Mouse (Mus musculus) midbrain, embryonic 11.5 days (tissue): ENCODE data around the gene Arhgap22. TPM values are rescaled to one million over a fixed set of nuclear protein-coding genes. Genes with fewer than 3 reads are reported as not detected.

Experiments used
- ATAC-seq: fragments of 200-750 bp; cut with Nextera tagmentation; 2 replicates; pipeline ENCODE4 v1.8.0; 2017; ENCODE audit warnings: moderate TSS enrichment, moderate library complexity; ENCODE audit not compliant: low FRiP score
- DNase-seq: peaks from one replicate; pipeline ENCODE4 v3.0.0; 2015; ENCODE audit warnings: low spot score; ENCODE audit errors: missing footprints
- H3K27ac ChIP-seq: fragments of 300-500 bp; sonication (generic); 2 replicates; pipeline ENCODE4 v1.5.1; 2014; ENCODE audit warnings: low read depth, low read length
- H3K27me3 ChIP-seq: fragments of 300-500 bp; sonication (generic); 2 replicates; pipeline ENCODE4 v1.6.1; 2014; ENCODE audit warnings: mild to moderate bottlenecking, low read length, moderate library complexity, mixed read lengths; ENCODE audit not compliant: control insufficient read depth, insufficient read depth
- H3K36me3 ChIP-seq: fragments of 300-500 bp; sonication (generic); 2 replicates; pipeline ENCODE4 v1.6.1; 2014; ENCODE audit warnings: mild to moderate bottlenecking, low read length, moderate library complexity, mixed read lengths; ENCODE audit not compliant: control insufficient read depth, insufficient read depth
- H3K4me1 ChIP-seq: fragments of 300-500 bp; sonication (generic); 2 replicates; pipeline ENCODE4 v1.6.1; 2014; ENCODE audit warnings: low read length; ENCODE audit not compliant: control insufficient read depth, insufficient read depth
- H3K4me2 ChIP-seq: fragments of 300-500 bp; sonication (generic); 2 replicates; pipeline ENCODE4 v1.6.1; 2014; ENCODE audit warnings: mild to moderate bottlenecking, moderate library complexity
- H3K4me3 ChIP-seq: fragments of 300-500 bp; sonication (generic); 2 replicates; pipeline ENCODE4 v1.5.1; 2014; ENCODE audit warnings: low read depth, low read length
- H3K9ac ChIP-seq: fragments of 300-500 bp; sonication (generic); 2 replicates; pipeline ENCODE4 v1.6.1; 2014; ENCODE audit warnings: low read length
- H3K9me3 ChIP-seq: fragments of 300-500 bp; sonication (generic); 2 replicates; pipeline ENCODE4 v1.6.1; 2016; ENCODE audit warnings: low read length; ENCODE audit not compliant: control insufficient read depth
- WGBS: fragments of 180-500 bp; shearing (Covaris S2); extraction: QIAGEN DNeasy Blood & Tissue Kit; methylation state at CpG from one replicate; pipeline ENCODE4 v1.1.7; 2014; 5-methylcytosine and 5-hydroxymethylcytosine counted together
- polyA plus RNA-seq: library from polyadenylated mRNA; unstranded; fragments of >200 nt; fragmentation: Nextera tagmentation; extraction: Ambion mirVana; gene quantifications from 2 replicates; pipeline ENCODE4 v1.2.1, GENCODE M21; 2014

Arhgap22 gene
- polyA plus RNA-seq, 1 experiment from 2014 or later, result 1.5 TPM

DNA sequence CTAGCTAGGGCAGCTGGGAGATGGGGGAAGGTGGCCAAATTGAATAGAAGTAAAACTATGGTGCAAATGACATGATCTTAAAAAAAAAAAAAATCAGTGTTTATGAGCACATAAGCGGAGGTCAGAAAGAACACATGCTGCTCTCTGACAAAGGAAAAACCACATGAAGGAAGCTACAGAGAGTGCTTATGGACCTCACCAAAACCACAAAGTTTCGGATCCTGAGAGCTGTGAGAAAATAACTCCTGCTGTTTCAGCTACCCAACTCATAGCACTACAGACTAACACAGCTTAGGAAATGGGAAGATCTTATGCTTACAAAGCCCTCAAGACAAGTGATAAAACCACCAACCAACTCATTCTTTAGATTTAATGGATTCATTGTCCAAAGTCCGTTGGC lies 186.2 kb downstream of the Arhgap22 start:
- WGBS, result 83% methylated on average over 3 of the region's 3 CpGs
- no peaks in the 10 kb centered on the region for H3K27me3 ChIP-seq
- H3K4me1 ChIP-seq, result no peaks in the 10 kb centered on the region
- H3K9me3 ChIP-seq, result no peaks in the 10 kb centered on the region
- ATAC-seq (no peak), DNase-seq (peak; percentile 54)
- no peak overlapping the region for H3K27ac ChIP-seq
- no peak overlapping the region for H3K9ac ChIP-seq
- no peaks in the 10 kb centered on the region for H3K36me3 ChIP-seq
- H3K4me3 ChIP-seq, result no peak overlapping the region
- no peak overlapping the region for H3K4me2 ChIP-seq

DNA sequence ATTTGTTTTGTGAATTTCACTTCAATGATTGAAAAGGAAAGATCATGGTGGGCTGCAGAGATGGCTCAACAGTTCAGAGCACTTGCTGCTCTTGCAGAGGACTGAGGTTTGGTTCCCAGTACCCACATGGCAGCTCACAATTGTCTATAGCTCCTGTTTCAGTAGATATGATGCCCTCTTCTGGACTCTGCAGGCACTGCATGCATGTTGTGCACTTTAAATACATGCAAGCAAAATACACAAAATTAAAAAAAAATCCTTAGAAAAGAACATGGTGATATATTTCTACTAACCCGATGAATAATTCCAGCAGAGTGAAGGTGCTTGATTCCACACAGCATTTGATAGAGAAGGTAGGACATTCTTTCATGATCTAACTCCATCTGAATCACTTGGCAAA lies 188.5 kb downstream of the Arhgap22 start:
- Histone ChIP-seq H3K27me3 (no peaks in the 10 kb centered on the region), H3K36me3 (no peaks in the 10 kb centered on the region), H3K4me1 (no peaks in the 10 kb centered on the region), H3K4me2 (no peak overlapping the region), H3K9ac (no peak overlapping the region), H3K27ac (no peak overlapping the region), H3K4me3 (no peak overlapping the region), H3K9me3 (no peaks in the 10 kb centered on the region)
- peak; percentile 76 for DNase-seq
- ATAC-seq, result no peak
- WGBS, result 96% methylated on average over 1 of the region's 1 CpGs

DNA sequence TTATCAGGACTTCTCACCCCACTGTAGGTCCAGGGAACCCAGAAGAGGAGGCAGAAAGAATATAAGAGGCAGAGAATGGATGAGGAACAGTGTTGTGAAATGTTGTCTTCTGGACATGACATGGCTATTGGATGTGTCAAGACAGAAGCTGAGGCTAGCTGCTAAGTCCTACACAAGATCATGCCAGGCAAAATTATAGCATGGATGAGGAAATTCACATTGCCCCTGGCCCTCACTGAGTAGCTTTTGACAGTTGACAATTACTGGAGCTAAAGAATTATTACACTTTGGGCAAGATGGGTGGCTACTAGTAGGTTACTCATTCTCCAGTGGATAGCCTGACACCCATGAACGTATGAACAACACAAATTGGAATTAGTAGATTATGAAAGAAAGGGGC lies 201.9 kb downstream of the Arhgap22 start:
- DNase-seq (no peak), ATAC-seq (no peak)
- H3K4me3 ChIP-seq, result no peak overlapping the region
- no peaks in the 10 kb centered on the region for H3K4me1 ChIP-seq
- no peak overlapping the region for H3K9ac ChIP-seq
- no peaks in the 10 kb centered on the region for H3K36me3 ChIP-seq
- no peak overlapping the region for H3K27ac ChIP-seq
- WGBS, result 84% methylated on average over 1 of the region's 1 CpGs
- H3K9me3 ChIP-seq, result no peaks in the 10 kb centered on the region
- no peaks in the 10 kb centered on the region for H3K27me3 ChIP-seq
- no peak overlapping the region for H3K4me2 ChIP-seq

DNA sequence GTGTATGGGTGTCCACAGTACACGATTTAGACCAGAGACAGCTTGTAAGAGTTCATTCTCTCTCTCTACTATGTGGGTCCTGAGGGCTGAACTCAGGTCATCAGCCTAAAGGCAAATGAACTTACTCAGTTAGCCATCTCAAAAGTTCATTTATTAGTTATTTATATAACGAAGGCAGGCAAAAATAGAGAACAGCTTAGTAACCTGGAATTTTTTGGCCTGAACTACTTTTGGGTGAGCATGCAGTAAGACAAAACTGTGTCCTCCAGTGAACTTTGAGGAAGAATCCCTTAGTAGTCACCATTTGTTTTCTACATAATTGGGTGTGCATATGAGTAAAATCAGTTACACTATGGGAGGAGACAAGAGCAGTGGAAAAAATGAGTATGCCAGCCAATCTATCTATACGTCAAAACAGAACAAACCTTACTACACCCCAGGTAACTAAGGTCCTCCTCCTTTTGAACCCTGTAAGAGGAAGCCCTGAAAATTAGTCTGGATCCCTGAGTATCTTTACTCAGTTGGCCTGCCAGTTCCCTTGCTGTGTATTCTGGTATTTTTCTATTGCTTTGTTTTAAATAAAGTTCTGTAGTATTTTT lies 204.6 kb downstream of the Arhgap22 start:
- H3K36me3 ChIP-seq, result no peaks in the 10 kb centered on the region
- no peak overlapping the region for H3K27ac ChIP-seq
- H3K9ac ChIP-seq, result no peak overlapping the region
- no peak overlapping the region for H3K4me3 ChIP-seq
- no peaks in the 10 kb centered on the region for H3K9me3 ChIP-seq
- H3K27me3 ChIP-seq, result no peaks in the 10 kb centered on the region
- peak; percentile 57 for DNase-seq
- H3K4me2 ChIP-seq, result no peak overlapping the region
- ATAC-seq, result no peak
- H3K4me1 ChIP-seq, result no peaks in the 10 kb centered on the region
- 97% methylated on average over 3 of the region's 3 CpGs for WGBS

Other genes starting within 250 kb of the Arhgap22 start
- 0.23 and 0.25 TPM in 2 replicates for gene Lrrc18, start 222.6 kb upstream of the Arhgap22 start, polyA plus RNA-seq
- gene Wdfy4, start 28.5 kb upstream of the Arhgap22 start, polyA plus RNA-seq, result 0.14 and 0.38 TPM in 2 replicates
- 24.5 and 27.4 TPM in 2 replicates for gene Mapk8, start 233.1 kb downstream of the Arhgap22 start, polyA plus RNA-seq